Comparison of ENCODE assay signal across 8 mouse cellular contexts in the genomic region with DNA sequence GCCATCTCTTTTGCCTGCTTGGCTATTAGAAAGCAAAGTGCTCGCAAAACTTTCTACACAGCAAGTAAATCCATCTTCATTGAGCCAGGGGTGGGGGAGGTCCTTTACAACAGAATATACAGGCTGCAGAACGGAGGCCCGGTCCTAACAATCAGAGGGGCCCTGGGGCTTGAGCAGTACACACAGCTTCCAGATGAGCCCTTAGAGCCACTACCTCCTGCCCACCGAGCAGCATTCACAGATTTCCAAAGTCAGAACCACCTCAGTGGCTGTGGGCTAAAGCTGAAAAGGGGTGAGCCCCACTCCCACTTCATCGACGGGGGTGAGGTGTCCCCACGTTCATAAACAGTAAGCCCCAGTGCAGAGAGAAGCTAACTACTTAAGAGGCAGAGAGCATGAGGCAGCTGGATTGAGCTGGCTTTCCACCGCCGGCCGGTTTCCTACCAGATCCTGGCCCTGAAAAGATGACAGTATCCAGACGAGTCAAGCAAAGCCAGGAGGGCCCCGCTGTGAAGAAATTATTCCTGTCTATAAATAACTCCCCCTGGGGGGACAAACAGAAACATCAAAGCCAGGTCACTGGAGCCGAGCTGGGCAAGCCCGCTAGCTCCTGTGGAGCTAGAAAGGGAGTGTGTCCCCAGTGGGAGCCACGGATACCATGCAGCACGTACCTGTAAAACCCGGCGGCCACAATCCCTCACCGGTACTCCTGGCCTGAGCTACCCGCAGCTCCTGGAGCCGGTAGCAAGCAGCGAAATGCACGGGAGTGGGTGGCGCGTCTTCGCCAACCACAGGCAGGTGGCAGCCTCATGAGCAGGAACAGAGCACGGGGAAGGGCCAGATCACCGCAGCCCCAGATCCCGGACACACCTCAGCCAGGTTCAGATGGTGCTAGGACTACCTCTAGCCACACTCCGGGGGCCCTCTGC. TPM values are rescaled to one million over a fixed set of nuclear protein-coding genes. Genes with fewer than 3 reads are reported as not detected.
A peak's percentile ranks its signal among the peaks of the same experiment; 100 is the strongest.
DNase-seq lines count a peak whose midpoint lies in the region; ATAC-seq and TF ChIP-seq lines count a peak whose summit lies in the region.

No protein-coding gene starts in this region.

- WGBS in embryonic facial prominence, embryonic 13.5 days, result 6% methylated on average over 30 of the region's 30 CpGs
- WGBS in lung, embryonic 14.5 days, result 10% methylated on average over 30 of the region's 30 CpGs

- peak overlapping the region; percentile 52 for H3K4me2 ChIP-seq in embryonic facial prominence, embryonic 13.5 days
- H3K4me2 ChIP-seq in lung, embryonic 14.5 days, result peak overlapping the region; percentile 51

- ATAC-seq in CD4-positive, CD25-positive, alpha-beta regulatory T cell, adult 4 months, result peak; percentile 78
- ATAC-seq in embryonic facial prominence, embryonic 13.5 days (ENCODE audit: insufficient number of reproducible peaks, insufficient read depth, low FRiP score, low TSS enrichment, low read depth), result peak; percentile 68; the same call in 1 of the 2 replicates
- ATAC-seq in lung, embryonic 14.5 days (ENCODE audit: insufficient read depth), result peak; percentile 49; the same call in 1 of the 2 replicates
- peak; percentile 30; the same call in 1 of the 2 replicates for ATAC-seq in neutrophil, adult 5-6 weeks (ENCODE audit: extremely low read depth, insufficient number of reproducible peaks, low FRiP score, poor library complexity, severe bottlenecking)

- 0 out of 2 replicates have a peak overlapping the region, but pooled peaks have one; percentile 11 for H3K27ac ChIP-seq in embryonic facial prominence, embryonic 13.5 days
- no peak overlapping the region for H3K27ac ChIP-seq in lung, embryonic 14.5 days (ENCODE audit: low read depth)

- intact Hi-C loops in heart, postnatal 14 days (cut with DNase I), result no loop called here

- H3K9me3 ChIP-seq in embryonic facial prominence, embryonic 13.5 days, result 0 out of 2 replicates have a peak, but pooled peaks cover 4% of the 10 kb centered on the region
- no peaks in the 10 kb centered on the region for H3K9me3 ChIP-seq in lung, embryonic 14.5 days (ENCODE audit: low read depth, low read length)

- no peaks in the 10 kb centered on the region for H3K36me3 ChIP-seq in embryonic facial prominence, embryonic 13.5 days
- H3K36me3 ChIP-seq in lung, embryonic 14.5 days (ENCODE audit: insufficient read depth), result no peaks in the 10 kb centered on the region

- H3K9ac ChIP-seq in embryonic facial prominence, embryonic 13.5 days, result peak overlapping the region; percentile 51
- H3K9ac ChIP-seq in lung, embryonic 14.5 days, result peak overlapping the region; percentile 34; the same call in 1 of the 2 replicates

- H3K27me3 ChIP-seq in embryonic facial prominence, embryonic 13.5 days, result peaks cover 12% of the 10 kb centered on the region
- H3K27me3 ChIP-seq in lung, embryonic 14.5 days (ENCODE audit: insufficient read depth, low read length), result no peaks in the 10 kb centered on the region

- TF ChIP-seq CTCF in lung, embryonic 14.5 days (IDR thresholded peaks at IDR 0.05; ENCODE audit: low read depth), result peak; percentile 25

- peak; percentile 47 for DNase-seq in adrenal gland, postnatal 10 days
- DNase-seq in heart, postnatal 14 days, result peak; percentile 13 to 32
- DNase-seq in kidney, postnatal 25 days, result peak; percentile 60 to 80
- DNase-seq in lung, embryonic 14.5 days, result peak; percentile 41
- DNase-seq in ovary, adult 18-20 months (ENCODE audit: low spot score), result no peak

- peaks cover 24% of the 10 kb centered on the region for H3K4me1 ChIP-seq in embryonic facial prominence, embryonic 13.5 days
- no peaks in the 10 kb centered on the region for H3K4me1 ChIP-seq in lung, embryonic 14.5 days (ENCODE audit: insufficient read depth)

- peak overlapping the region; percentile 20 for H3K4me3 ChIP-seq in embryonic facial prominence, embryonic 13.5 days
- peak overlapping the region; percentile 19 for H3K4me3 ChIP-seq in lung, embryonic 14.5 days (ENCODE audit: low read depth, low read length)

RNA-seq across cellular contexts. Expression of gene Hlcs, which starts 10.8 kb away (rescaled TPM):
- 1 to 10 TPM; 7.3 to 9.3 TPM for polyA plus RNA-seq in CD4-positive, CD25-positive, alpha-beta regulatory T cell, adult 4 months (2017; shearing (Covaris generic))
- total RNA-seq in adrenal gland, postnatal 10 days (2021), result 10 to 100 TPM; 11.9 to 13.5 TPM
- polyA plus RNA-seq in embryonic facial prominence, embryonic 13.5 days (2015; fragmentation: Nextera tagmentation; extraction: Ambion mirVana), result 10.0 and 10.5 TPM in 2 replicates
- total RNA-seq in heart, postnatal 14 days (2021), result 1 to 10 TPM; 6.0 to 6.3 TPM
- polyA plus RNA-seq in lung, embryonic 14.5 days (2014; fragmentation: Nextera tagmentation; extraction: Ambion mirVana), result 8.0 and 8.8 TPM in 2 replicates
- 19.6 and 26.4 TPM in 2 replicates for total RNA-seq in neutrophil, adult 5-6 weeks (2017)

RNA-seq across cellular contexts. Expression of gene Ripply3, which starts 25.7 kb away (rescaled TPM):
- 1 to 10 TPM in 1 of 2 experiments, under 1 TPM in 1; 0.95 to 1.1 TPM for polyA plus RNA-seq in CD4-positive, CD25-positive, alpha-beta regulatory T cell, adult 4 months (2017; shearing (Covaris generic))
- total RNA-seq in adrenal gland, postnatal 10 days (2021), result 1 to 10 TPM; 3.8 to 4.0 TPM
- polyA plus RNA-seq in embryonic facial prominence, embryonic 13.5 days (2015; fragmentation: Nextera tagmentation; extraction: Ambion mirVana), result 2.1 and 3.2 TPM in 2 replicates
- 1 to 10 TPM; 3.3 to 4.0 TPM for total RNA-seq in heart, postnatal 14 days (2021)
- 22.7 and 23.9 TPM in 2 replicates for polyA plus RNA-seq in lung, embryonic 14.5 days (2014; fragmentation: Nextera tagmentation; extraction: Ambion mirVana)
- total RNA-seq in neutrophil, adult 5-6 weeks (2017), result 0.61 TPM in 1 of 2 replicates, not detected in the other
